ENCODE assay signal across 8 mouse cellular contexts in the genomic region with DNA sequence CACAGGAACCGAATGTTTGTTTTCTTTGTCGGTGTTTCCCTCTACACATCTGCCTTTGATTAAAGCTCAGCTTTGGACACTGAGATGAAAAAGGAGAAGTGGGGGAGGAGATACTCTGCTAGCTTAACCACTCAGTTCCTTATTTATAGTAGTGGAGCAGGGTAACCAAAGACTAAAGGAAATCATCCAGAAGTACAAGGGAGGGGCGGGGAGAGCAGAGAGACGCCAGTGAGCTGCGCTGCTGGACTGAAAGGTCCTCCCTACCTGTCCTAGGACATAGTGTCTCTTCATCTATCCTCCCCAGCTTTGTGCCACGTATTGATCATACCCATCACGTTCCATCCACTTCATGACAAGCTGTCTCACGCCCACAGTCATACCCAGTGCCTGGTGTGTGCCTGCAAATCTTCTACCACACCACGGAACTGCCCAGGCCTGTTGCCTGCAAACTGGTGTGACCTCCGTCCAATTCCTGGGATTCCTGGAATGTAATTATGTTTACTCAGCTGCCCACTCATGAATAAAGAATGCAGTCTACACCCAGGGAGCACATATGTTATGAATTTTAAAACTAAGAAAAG.
DNase-seq lines count a peak whose midpoint lies in the region; ATAC-seq and TF ChIP-seq lines count a peak whose summit lies in the region.

No protein-coding gene starts in this region.

- H3K4me2 ChIP-seq in hindbrain, embryonic 14.5 days (replicated peaks), result no peak overlapping the region
- H3K4me2 ChIP-seq in lung, embryonic 14.5 days, result 0 out of 2 replicates have a peak overlapping the region, but pooled peaks have one; percentile 28

- no peak for TF ChIP-seq CTCF in bone marrow, adult 2 months (IDR thresholded peaks at IDR 0.05; ENCODE audit: control insufficient read depth, insufficient read depth, low read length)
- TF ChIP-seq CTCF in lung, embryonic 14.5 days (IDR thresholded peaks at IDR 0.05; ENCODE audit: low read depth), result no peak

- no peaks in the 10 kb centered on the region for H3K27me3 ChIP-seq in hindbrain, embryonic 10.5 days (ENCODE audit: insufficient read depth, poor library complexity, severe bottlenecking)
- no peaks in the 10 kb centered on the region for H3K27me3 ChIP-seq in hindbrain, embryonic 14.5 days (ENCODE audit: control insufficient read depth, insufficient read depth, low read length)
- no peaks in the 10 kb centered on the region for H3K27me3 ChIP-seq in lung, embryonic 14.5 days (ENCODE audit: insufficient read depth, low read length)
- no peaks in the 10 kb centered on the region for H3K27me3 ChIP-seq in splenic B cell, adult 2 months (ENCODE audit: control insufficient read depth, insufficient read depth, low read length, poor library complexity, severe bottlenecking)

- 62% methylated on average over 10 of the region's 10 CpGs for WGBS in hindbrain, embryonic 10.5 days
- 76% methylated on average over 10 of the region's 10 CpGs for WGBS in hindbrain, embryonic 14.5 days
- 6% methylated on average over 10 of the region's 10 CpGs for WGBS in bone marrow, adult 2 months
- 23% methylated on average over 10 of the region's 10 CpGs for WGBS in lung, embryonic 14.5 days

- no peaks in the 10 kb centered on the region for H3K36me3 ChIP-seq in hindbrain, embryonic 10.5 days
- H3K36me3 ChIP-seq in hindbrain, embryonic 14.5 days (replicated peaks; ENCODE audit: control insufficient read depth, insufficient read depth), result no peaks in the 10 kb centered on the region
- H3K36me3 ChIP-seq in lung, embryonic 14.5 days (ENCODE audit: insufficient read depth), result no peaks in the 10 kb centered on the region
- no peaks in the 10 kb centered on the region for H3K36me3 ChIP-seq in splenic B cell, adult 2 months (ENCODE audit: control insufficient read depth, insufficient read depth, low read length, poor library complexity, severe bottlenecking)

- peak; percentile 33 for DNase-seq in hindbrain, embryonic 10.5 days (ENCODE audit: low spot score)
- no peak for DNase-seq in hindbrain, embryonic 14.5 days (ENCODE audit: low spot score)
- peak; percentile 51 for DNase-seq in lung, embryonic 14.5 days
- peak; percentile 86 for DNase-seq in splenic B cell, adult 2 months (ENCODE audit: low read depth, low spot score)
- DNase-seq in right cerebral cortex, postnatal 4 days, result no peak
- no peak for DNase-seq in layer of hippocampus, adult 9-10 months (ENCODE audit: low spot score)

- no peak for TF ChIP-seq POLR2A in bone marrow, adult 2 months (IDR thresholded peaks at IDR 0.05; ENCODE audit: borderline replicate concordance, control insufficient read depth, low read depth, low read length)

- ATAC-seq in hindbrain, embryonic 14.5 days (ENCODE audit: low FRiP score), result no peak
- peak; percentile 25 for ATAC-seq in inflammation-experienced regulatory T-cells, adult 6 months
- peak; percentile 72 for ATAC-seq in lung, embryonic 14.5 days (ENCODE audit: insufficient read depth)

- peak overlapping the region; percentile 75 for H3K27ac ChIP-seq in hindbrain, embryonic 10.5 days
- H3K27ac ChIP-seq in hindbrain, embryonic 14.5 days, result no peak overlapping the region
- peak overlapping the region; percentile 59; the same call in 1 of the 2 replicates for H3K27ac ChIP-seq in bone marrow, adult 2 months (ENCODE audit: control insufficient read depth, insufficient read depth, low read depth, low read length, poor library complexity)
- H3K27ac ChIP-seq in lung, embryonic 14.5 days (ENCODE audit: low read depth), result peak overlapping the region; percentile 63

- no peaks in the 10 kb centered on the region for H3K9me3 ChIP-seq in hindbrain, embryonic 10.5 days
- H3K9me3 ChIP-seq in hindbrain, embryonic 14.5 days (ENCODE audit: control insufficient read depth, low read length), result no peaks in the 10 kb centered on the region
- no peaks in the 10 kb centered on the region for H3K9me3 ChIP-seq in lung, embryonic 14.5 days (ENCODE audit: low read depth, low read length)

- H3K9ac ChIP-seq in hindbrain, embryonic 14.5 days, result no peak overlapping the region
- no peak overlapping the region for H3K9ac ChIP-seq in lung, embryonic 14.5 days

- peaks cover 10% of the 10 kb centered on the region for H3K4me1 ChIP-seq in hindbrain, embryonic 10.5 days (replicated peaks)
- peaks cover 3% of the 10 kb centered on the region; the same call in 1 of the 2 replicates for H3K4me1 ChIP-seq in hindbrain, embryonic 14.5 days (replicated peaks; ENCODE audit: control insufficient read depth, insufficient read depth, low read length)
- peaks cover 2% of the 10 kb centered on the region; the same call in 1 of the 2 replicates for H3K4me1 ChIP-seq in bone marrow, adult 2 months (ENCODE audit: control insufficient read depth, insufficient read depth, low read length)
- no peaks in the 10 kb centered on the region for H3K4me1 ChIP-seq in lung, embryonic 14.5 days (ENCODE audit: insufficient read depth)

- H3K4me3 ChIP-seq in hindbrain, embryonic 10.5 days, result no peak overlapping the region
- H3K4me3 ChIP-seq in hindbrain, embryonic 14.5 days (replicated peaks; ENCODE audit: low read length), result no peak overlapping the region
- H3K4me3 ChIP-seq in bone marrow, adult 2 months (replicated peaks; ENCODE audit: control insufficient read depth, low read depth, low read length), result no peak overlapping the region
- no peak overlapping the region for H3K4me3 ChIP-seq in lung, embryonic 14.5 days (ENCODE audit: low read depth, low read length)

Comparison
In these comparisons a context has a peak if more than half of its experiments do, and no peak if none do; other contexts are left out.
1. DNase-seq: peak in hindbrain, embryonic 10.5 days (single experiment), lung, embryonic 14.5 days (single experiment) and splenic B cell, adult 2 months (single experiment); none in hindbrain, embryonic 14.5 days (single experiment), right cerebral cortex, postnatal 4 days (single experiment) and layer of hippocampus, adult 9-10 months (single experiment).